Mouse (Mus musculus) layer of hippocampus, adult 18-20 months (tissue): ENCODE results near the gene Acta2. TPM values are rescaled to one million over a fixed set of nuclear protein-coding genes. Genes with fewer than 3 reads are reported as not detected.

ENCODE experiments used
- DNase-seq, 2 experiments: peaks; one replicate each; pipeline ENCODE4 v3.0.0; 2022; ENCODE audit warnings: low spot score in 2 of 2
- total RNA-seq, 2 experiments: library from RNA; stranded (reverse); gene quantifications; 2 replicates each; pipeline ENCODE4 v1.2.3; 2021

Acta2 gene
- total RNA-seq, 2 experiments from 2014 or later: 7.0 to 9.8 TPM

- peak; percentile 63 to 68 for DNase-seq
Observed at GRCm38 (mm10) chr19:34192008-34192963, 63.1 kb downstream of the Acta2 start, which contains the start of gene Stambpl1. Gene Stambpl1 (plus strand): TSS chr19:34192229.

- peak in 1 of 2 experiments; percentile 44 for DNase-seq
Observed at GRCm38 (mm10) chr19:34191645-34192007, 63.8 kb downstream of the Acta2 start.

Other genes starting within 250 kb of the Acta2 start
- gene Lipk, start 247.3 kb downstream of the Acta2 start, total RNA-seq: not detected
- gene Lipn, start 188.2 kb downstream of the Acta2 start, total RNA-seq: not detected
- under 1 TPM; 0.23 to 0.35 TPM for gene Lipm, start 154.7 kb downstream of the Acta2 start, total RNA-seq
- gene Ankrd22, start 89.5 kb downstream of the Acta2 start, total RNA-seq: not detected
- 10 to 100 TPM; 19.8 to 20.9 TPM for gene Stambpl1, start 63.4 kb downstream of the Acta2 start, total RNA-seq
- 1 to 10 TPM; 1.4 to 3.1 TPM for gene Fas, start 35.1 kb upstream of the Acta2 start, total RNA-seq
- under 1 TPM in 1 of 2 experiments, not detected in 1; 0.22 TPM for gene Ch25h, start 219.6 kb upstream of the Acta2 start, total RNA-seq